Mouse (Mus musculus) lung, postnatal 0 days (tissue): Measurements from ENCODE around the gene Trmt10b.

ENCODE experiments used
- CTCF ChIP-seq: IDR thresholded peaks from 2 replicates; pipeline ENCODE4 v1.5.1; 2016; ENCODE audit warnings: antibody characterized with exemption, mild to moderate bottlenecking
- EP300 ChIP-seq: IDR thresholded peaks from 2 replicates; pipeline ENCODE4 v1.6.1; 2016; ENCODE audit warnings: antibody characterized with exemption, mild to moderate bottlenecking, control low read depth

DNA sequence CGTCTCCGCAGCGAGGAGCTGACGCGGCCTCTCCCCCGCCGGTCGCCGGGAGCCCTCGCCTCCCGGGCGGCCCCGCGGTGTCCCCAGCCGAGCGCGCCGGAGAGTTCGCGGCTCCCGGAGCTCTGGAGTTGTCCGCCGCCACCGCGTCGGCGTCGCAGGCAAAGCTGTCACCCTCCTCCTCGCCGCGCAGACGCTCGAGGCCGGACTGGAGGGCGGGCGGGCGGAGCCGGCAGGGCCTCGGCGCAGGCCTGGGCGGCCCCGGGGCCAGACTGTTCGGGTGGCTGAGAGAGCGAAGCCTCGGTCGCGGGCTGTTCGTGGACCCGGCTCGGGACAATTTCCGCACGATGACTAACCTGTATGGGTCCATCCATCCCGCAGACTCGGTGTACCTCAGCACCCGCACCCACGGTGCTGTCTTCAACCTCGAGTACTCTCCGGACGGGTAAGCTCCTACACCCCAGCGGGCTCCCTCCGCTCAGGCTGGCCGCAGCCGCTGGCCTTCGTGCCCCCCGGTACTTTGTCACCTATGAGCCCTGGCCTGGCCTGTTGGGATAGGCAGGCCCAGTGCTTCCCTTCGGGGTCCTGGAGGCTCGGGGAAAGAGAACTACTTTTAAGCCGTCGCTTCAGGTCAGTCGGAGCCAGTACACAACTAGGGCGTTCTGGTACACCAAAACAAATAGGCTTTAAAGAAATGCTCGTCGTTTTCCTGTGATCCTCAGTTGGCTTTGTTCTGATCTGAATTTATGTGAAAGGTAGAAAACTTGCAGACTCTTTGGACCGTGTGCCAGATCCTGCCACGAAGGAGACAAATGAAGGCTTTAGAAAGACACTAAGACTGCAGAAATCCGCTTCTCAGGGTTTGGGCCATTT lies 45.6 kb downstream of the Trmt10b start, which contains the start of gene Exosc3:
- TF ChIP-seq EP300: no peak
- TF ChIP-seq CTCF: no peak
